Mouse (Mus musculus) urinary bladder, adult 18-20 months (tissue): ENCODE data around the gene Gm8890.
"Not testable (repeated sequence)": the region's sequence is repeated elsewhere in the genome, so short reads cannot be mapped to it uniquely, and the experiment has no call there.

ENCODE experiments used
- DNase-seq, 2 experiments: peaks; one replicate each; pipeline ENCODE4 v3.0.0; 2022; ENCODE audit warnings: low spot score in 2 of 2, mixed read lengths in 2 of 2

The Gm8890 gene

GRCm38 (mm10) chr5:11255733-11256132 lies at the start of gene Gm8890:
Gene Gm8890, plus strand, starts transcription at chr5:11256033.
- not testable (repeated sequence) for DNase-seq

- DNase-seq = not testable (repeated sequence)
Measured at GRCm38 (mm10) chr5:11256221-11256620, 388 bp downstream of the Gm8890 start.
